Mouse (Mus musculus): ENCODE data around the gene Pdcd7. TPM values are rescaled to one million over a fixed set of nuclear protein-coding genes. Genes with fewer than 3 reads are reported as not detected.

The Pdcd7 gene
- polyA plus RNA-seq, 1 experiment: 19.8 TPM

- Histone ChIP-seq H3K27me3 (ENCODE audit: control insufficient read depth, insufficient read depth, low read length) (no peaks in the 10 kb centered on the region), H3K27ac (ENCODE audit: insufficient read depth, low read length) (no peak within 1 kb of the TSS), H3K4me3 (replicated peaks; ENCODE audit: insufficient read depth, low read depth, low read length) (no peak within 1 kb of the TSS), H3K4me1 (ENCODE audit: control insufficient read depth, insufficient read depth, low read length) (no peaks in the 10 kb centered on the region)
- 93% methylated on average over 16 of the region's 16 CpGs for WGBS
- no peak for DNase-seq
- TF ChIP-seq POLR2A (IDR thresholded peaks at IDR 0.05; ENCODE audit: borderline replicate concordance, insufficient read depth, low read length) (no peak), CTCF (IDR thresholded peaks at IDR 0.05; ENCODE audit: borderline replicate concordance, insufficient read depth, low read depth, low read length) (no peak)
Observed at GRCm38 (mm10) chr9:65360641-65361448, 14.9 kb downstream of the Pdcd7 start, which contains the start of gene Ubap1l. Ubap1l (plus strand) TSS chr9:65361041.

DNA sequence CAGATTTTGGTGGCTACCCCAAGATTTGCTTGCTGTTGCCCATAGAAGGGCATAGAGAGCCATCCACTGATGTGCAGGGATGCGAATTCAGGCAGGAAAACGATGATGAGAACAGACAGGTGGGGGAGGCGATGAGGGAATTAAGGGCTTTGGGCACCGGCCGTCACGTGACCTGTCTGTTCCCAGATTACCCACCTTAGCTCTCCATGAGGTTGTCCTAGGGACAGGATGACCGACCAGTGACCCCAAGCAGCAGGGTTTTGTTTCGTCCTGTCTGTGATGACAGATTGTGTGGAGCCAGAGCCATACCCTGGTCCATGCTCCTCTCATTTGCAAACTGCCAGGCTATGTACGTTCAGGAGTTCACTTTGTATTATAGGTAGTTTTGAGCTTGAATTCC, 17.8 kb downstream of the Pdcd7 start:
- Histone ChIP-seq H3K4me1 (ENCODE audit: control insufficient read depth, insufficient read depth, low read length) (no peaks in the 10 kb centered on the region), H3K27me3 (ENCODE audit: control insufficient read depth, insufficient read depth, low read length) (no peaks in the 10 kb centered on the region), H3K27ac (ENCODE audit: insufficient read depth, low read length) (no peak overlapping the region), H3K4me3 (replicated peaks; ENCODE audit: insufficient read depth, low read depth, low read length) (no peak overlapping the region)
- DNase-seq: no peak
- 77% methylated on average over 9 of the region's 9 CpGs for WGBS
- TF ChIP-seq CTCF (IDR thresholded peaks at IDR 0.05; ENCODE audit: borderline replicate concordance, insufficient read depth, low read depth, low read length) (no peak), POLR2A (IDR thresholded peaks at IDR 0.05; ENCODE audit: borderline replicate concordance, insufficient read depth, low read length) (no peak)

DNA sequence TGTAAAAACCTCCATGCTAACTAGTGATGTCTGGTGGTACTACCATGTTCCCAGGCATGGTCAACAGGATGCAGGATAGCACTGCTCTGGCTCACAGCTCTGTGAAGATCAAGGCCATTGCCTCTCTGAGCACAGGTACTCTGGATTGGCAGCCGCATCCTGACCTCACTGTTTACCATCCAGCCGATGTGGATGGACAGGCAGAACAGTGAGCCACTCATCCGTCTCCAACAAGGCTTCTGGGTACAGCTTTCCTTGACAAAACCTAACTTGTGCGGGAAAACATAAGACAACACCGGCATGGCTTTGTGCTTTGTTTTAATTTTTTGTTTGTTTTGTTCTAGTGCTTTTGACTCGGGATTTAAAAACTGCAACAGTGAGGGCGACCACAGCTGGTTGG, 19.8 kb downstream of the Pdcd7 start:
- 91% methylated on average over 7 of the region's 7 CpGs for WGBS
- H3K27me3 ChIP-seq (ENCODE audit: control insufficient read depth, insufficient read depth, low read length): no peaks in the 10 kb centered on the region
- H3K4me3 ChIP-seq (replicated peaks; ENCODE audit: insufficient read depth, low read depth, low read length): no peak overlapping the region
- no peak for DNase-seq
- H3K27ac ChIP-seq (ENCODE audit: insufficient read depth, low read length): no peak overlapping the region
- H3K4me1 ChIP-seq (ENCODE audit: control insufficient read depth, insufficient read depth, low read length): no peaks in the 10 kb centered on the region
- TF ChIP-seq CTCF (IDR thresholded peaks at IDR 0.05; ENCODE audit: borderline replicate concordance, insufficient read depth, low read depth, low read length) (no peak), POLR2A (IDR thresholded peaks at IDR 0.05; ENCODE audit: borderline replicate concordance, insufficient read depth, low read length) (no peak)

GRCm38 (mm10) chr9:65371756-65372155, 25.9 kb downstream of the Pdcd7 start:
- DNase-seq: no peak
- Histone ChIP-seq H3K4me3 (replicated peaks; ENCODE audit: insufficient read depth, low read depth, low read length) (no peak overlapping the region), H3K27me3 (ENCODE audit: control insufficient read depth, insufficient read depth, low read length) (no peaks in the 10 kb centered on the region), H3K4me1 (ENCODE audit: control insufficient read depth, insufficient read depth, low read length) (no peaks in the 10 kb centered on the region), H3K27ac (ENCODE audit: insufficient read depth, low read length) (no peak overlapping the region)
- WGBS: 84% methylated on average over 24 of the region's 24 CpGs
- TF ChIP-seq POLR2A (IDR thresholded peaks at IDR 0.05; ENCODE audit: borderline replicate concordance, insufficient read depth, low read length): no peak
- TF ChIP-seq CTCF (IDR thresholded peaks at IDR 0.05; ENCODE audit: borderline replicate concordance, insufficient read depth, low read depth, low read length): no peak

- Histone ChIP-seq H3K4me1 (ENCODE audit: control insufficient read depth, insufficient read depth, low read length) (no peaks in the 10 kb centered on the region), H3K27me3 (ENCODE audit: control insufficient read depth, insufficient read depth, low read length) (no peaks in the 10 kb centered on the region), H3K4me3 (replicated peaks; ENCODE audit: insufficient read depth, low read depth, low read length) (no peak overlapping the region), H3K27ac (ENCODE audit: insufficient read depth, low read length) (no peak overlapping the region)
- WGBS: 69% methylated on average over 4 of the region's 4 CpGs
- no peak for DNase-seq
- TF ChIP-seq POLR2A (IDR thresholded peaks at IDR 0.05; ENCODE audit: borderline replicate concordance, insufficient read depth, low read length): no peak
- TF ChIP-seq CTCF (IDR thresholded peaks at IDR 0.05; ENCODE audit: borderline replicate concordance, insufficient read depth, low read depth, low read length): peak; percentile 26; the same call in 1 of the 2 replicates
Observed at GRCm38 (mm10) chr9:65372449-65372848, 26.5 kb downstream of the Pdcd7 start.

GRCm38 (mm10) chr9:65374468-65375162, 28.7 kb downstream of the Pdcd7 start:
- H3K27ac ChIP-seq (ENCODE audit: insufficient read depth, low read length): no peak overlapping the region

DNA sequence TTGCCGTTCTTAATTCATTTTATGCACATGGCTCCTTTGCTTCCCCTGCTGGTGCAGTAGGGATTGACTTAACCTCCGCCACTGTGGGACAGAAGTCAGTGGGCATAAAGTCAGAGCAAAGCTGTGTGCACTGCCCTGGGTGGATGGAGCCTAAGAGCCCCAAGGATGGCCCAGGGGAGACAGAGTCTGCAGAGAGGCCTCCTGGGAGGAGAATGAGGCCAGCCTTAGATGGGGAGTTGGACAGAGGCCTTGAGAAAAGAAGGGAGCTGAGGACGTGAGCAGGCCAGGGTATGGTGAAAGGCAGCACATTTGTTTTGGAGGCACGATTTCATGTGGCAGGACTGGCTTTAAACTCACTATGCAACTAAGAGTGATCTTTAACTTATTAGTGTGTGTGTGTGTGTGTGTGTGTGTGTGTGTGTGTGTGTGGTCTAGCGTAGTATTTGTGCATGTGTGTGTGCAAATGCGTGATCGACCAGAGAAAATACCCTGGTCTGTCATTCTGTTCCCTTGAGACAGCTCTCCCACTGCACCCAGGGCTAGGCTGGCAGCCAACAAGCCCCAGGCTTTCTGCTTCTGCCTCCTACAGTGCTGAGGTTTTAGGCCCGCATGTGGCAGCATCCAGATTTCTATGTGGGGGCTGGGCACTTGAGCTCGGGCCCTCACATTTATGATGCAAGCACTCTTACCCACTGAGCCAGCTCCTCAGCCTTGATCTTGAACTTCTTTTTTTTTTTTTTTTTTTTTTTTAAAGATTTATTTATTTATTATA, 29.4 kb downstream of the Pdcd7 start:
- no peak overlapping the region for H3K27ac ChIP-seq (ENCODE audit: insufficient read depth, low read length)
- 66% methylated on average over 9 of the region's 9 CpGs for WGBS

More at GRCm38 (mm10) chr9:65374468-65375162, 28.7 kb downstream of the Pdcd7 start:
- no peaks in the 10 kb centered on the region for H3K27me3 ChIP-seq (ENCODE audit: control insufficient read depth, insufficient read depth, low read length)
- TF ChIP-seq CTCF (IDR thresholded peaks at IDR 0.05; ENCODE audit: borderline replicate concordance, insufficient read depth, low read depth, low read length) (no peak), POLR2A (IDR thresholded peaks at IDR 0.05; ENCODE audit: borderline replicate concordance, insufficient read depth, low read length) (no peak)
- WGBS: 74% methylated on average over 5 of the region's 5 CpGs
- H3K4me3 ChIP-seq (replicated peaks; ENCODE audit: insufficient read depth, low read depth, low read length): no peak overlapping the region
- H3K4me1 ChIP-seq (ENCODE audit: control insufficient read depth, insufficient read depth, low read length): no peaks in the 10 kb centered on the region
- DNase-seq: no peak

More for the DNA sequence above, 29.4 kb downstream of the Pdcd7 start:
- Histone ChIP-seq H3K4me1 (ENCODE audit: control insufficient read depth, insufficient read depth, low read length) (no peaks in the 10 kb centered on the region), H3K4me3 (replicated peaks; ENCODE audit: insufficient read depth, low read depth, low read length) (no peak overlapping the region), H3K27me3 (ENCODE audit: control insufficient read depth, insufficient read depth, low read length) (no peaks in the 10 kb centered on the region)
- DNase-seq: no peak
- TF ChIP-seq POLR2A (IDR thresholded peaks at IDR 0.05; ENCODE audit: borderline replicate concordance, insufficient read depth, low read length) (no peak), CTCF (IDR thresholded peaks at IDR 0.05; ENCODE audit: borderline replicate concordance, insufficient read depth, low read depth, low read length) (no peak)

Measured in cerebellum, adult 2 months (tissue).